Mouse (Mus musculus) hindbrain, embryonic 10.5 days (tissue): ENCODE measurements around the gene Diaph3. TPM values are rescaled to one million over a fixed set of nuclear protein-coding genes. Genes with fewer than 3 reads are reported as not detected.

ENCODE experiments used
- DNase-seq: peaks from one replicate; pipeline ENCODE4 v3.0.0-alpha.2; 2017; ENCODE audit warnings: low spot score
- H3K27ac ChIP-seq: fragments of 300-500 bp; sonication (generic); 2 replicates; pipeline ENCODE4 v1.5.1; 2016; ENCODE audit warnings: mild to moderate bottlenecking, moderate library complexity
- H3K27me3 ChIP-seq: fragments of 300-500 bp; sonication (generic); 2 replicates; pipeline ENCODE4 v1.6.1; 2016; ENCODE audit warnings: mild to moderate bottlenecking; ENCODE audit not compliant: poor library complexity, insufficient read depth, severe bottlenecking
- H3K36me3 ChIP-seq: fragments of 300-500 bp; sonication (generic); 2 replicates; pipeline ENCODE4 v1.6.1; 2016; ENCODE audit warnings: mild to moderate bottlenecking, moderate library complexity
- H3K4me1 ChIP-seq: fragments of 300-500 bp; sonication (generic); replicated peaks from 2 replicates; pipeline ENCODE4 v1.6.1; 2016; ENCODE audit warnings: mild to moderate bottlenecking
- H3K4me3 ChIP-seq: fragments of 300-500 bp; sonication (generic); 2 replicates; pipeline ENCODE4 v1.5.1; 2016; ENCODE audit warnings: mild to moderate bottlenecking, moderate library complexity
- H3K9me3 ChIP-seq: fragments of 300-500 bp; sonication (generic); 2 replicates; pipeline ENCODE4 v1.6.1; 2016; ENCODE audit warnings: mild to moderate bottlenecking, moderate library complexity
- WGBS: fragments of 180-500 bp; shearing (Covaris S2); methylation state at CpG from one replicate; pipeline ENCODE4 v1.1.7; 2016; 5-methylcytosine and 5-hydroxymethylcytosine counted together
- polyA plus RNA-seq: library from polyadenylated mRNA; unstranded; fragments of >200 nt; fragmentation: Nextera tagmentation; extraction: Ambion mirVana; gene quantifications from 2 replicates; pipeline ENCODE4 v1.2.1, GENCODE M21; 2016

Diaph3 gene
- polyA plus RNA-seq, 1 experiment from 2014 or later = 6.4 TPM

GRCm38 (mm10) chr14:86885417-86886098 lies 255.5 kb downstream of the Diaph3 start:
- DNase-seq = no peak
- H3K4me1 ChIP-seq = no peaks in the 10 kb centered on the region
- WGBS = 88% methylated on average over 5 of the region's 5 CpGs
- no peak overlapping the region for H3K4me3 ChIP-seq
- no peaks in the 10 kb centered on the region for H3K27me3 ChIP-seq
- no peak overlapping the region for H3K27ac ChIP-seq
- no peaks in the 10 kb centered on the region for H3K9me3 ChIP-seq
- H3K36me3 ChIP-seq = no peaks in the 10 kb centered on the region

DNA sequence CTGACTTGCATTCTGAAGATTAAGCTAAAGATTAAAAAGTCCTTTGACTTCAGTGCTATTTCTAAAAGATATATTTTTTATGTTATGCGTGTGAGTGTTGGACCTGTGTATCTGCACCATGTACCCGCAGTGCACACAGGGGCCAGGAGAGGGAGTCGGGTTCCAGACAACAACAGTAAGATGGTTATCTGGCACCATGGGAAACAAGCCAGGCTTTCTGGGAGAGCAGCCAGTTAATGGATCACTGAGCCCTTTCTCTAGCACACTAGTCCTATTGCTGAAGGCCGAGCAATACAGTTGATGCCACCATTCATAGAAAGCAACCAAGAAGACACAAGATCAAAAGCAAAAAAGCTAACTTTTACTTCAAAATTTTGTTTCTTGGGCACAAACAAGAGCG lies 271.5 kb downstream of the Diaph3 start:
- Histone ChIP-seq H3K9me3 (no peaks in the 10 kb centered on the region), H3K4me1 (no peaks in the 10 kb centered on the region; the same call in 1 of the 2 replicates), H3K4me3 (no peak overlapping the region), H3K36me3 (no peaks in the 10 kb centered on the region), H3K27ac (no peak overlapping the region), H3K27me3 (no peaks in the 10 kb centered on the region)
- 89% methylated on average over 5 of the region's 5 CpGs for WGBS
- peak; percentile 20 for DNase-seq

GRCm38 (mm10) chr14:86867143-86867542 lies 273.9 kb downstream of the Diaph3 start:
- Histone ChIP-seq H3K4me3 (no peak overlapping the region), H3K36me3 (no peaks in the 10 kb centered on the region), H3K27ac (no peak overlapping the region), H3K9me3 (no peaks in the 10 kb centered on the region), H3K27me3 (no peaks in the 10 kb centered on the region), H3K4me1 (no peaks in the 10 kb centered on the region; the same call in 1 of the 2 replicates)
- 74% methylated on average over 3 of the region's 3 CpGs for WGBS
- no peak for DNase-seq

- Histone ChIP-seq H3K9me3 (no peaks in the 10 kb centered on the region), H3K4me1 (no peaks in the 10 kb centered on the region; the same call in 1 of the 2 replicates), H3K27ac (no peak overlapping the region), H3K27me3 (no peaks in the 10 kb centered on the region), H3K36me3 (no peaks in the 10 kb centered on the region), H3K4me3 (no peak overlapping the region)
- DNase-seq = no peak
- 91% methylated on average over 3 of the region's 3 CpGs for WGBS
Measured at GRCm38 (mm10) chr14:86864053-86864452, 277.0 kb downstream of the Diaph3 start.

- no peak overlapping the region for H3K27ac ChIP-seq
- no peaks in the 10 kb centered on the region for H3K36me3 ChIP-seq
- DNase-seq = no peak
- no peaks in the 10 kb centered on the region for H3K9me3 ChIP-seq
- H3K4me3 ChIP-seq = no peak overlapping the region
- 92% methylated on average over 11 of the region's 11 CpGs for WGBS
- H3K27me3 ChIP-seq = no peaks in the 10 kb centered on the region
- H3K4me1 ChIP-seq = no peaks in the 10 kb centered on the region; the same call in 1 of the 2 replicates
Measured at GRCm38 (mm10) chr14:86861277-86861946, 279.6 kb downstream of the Diaph3 start.

DNA sequence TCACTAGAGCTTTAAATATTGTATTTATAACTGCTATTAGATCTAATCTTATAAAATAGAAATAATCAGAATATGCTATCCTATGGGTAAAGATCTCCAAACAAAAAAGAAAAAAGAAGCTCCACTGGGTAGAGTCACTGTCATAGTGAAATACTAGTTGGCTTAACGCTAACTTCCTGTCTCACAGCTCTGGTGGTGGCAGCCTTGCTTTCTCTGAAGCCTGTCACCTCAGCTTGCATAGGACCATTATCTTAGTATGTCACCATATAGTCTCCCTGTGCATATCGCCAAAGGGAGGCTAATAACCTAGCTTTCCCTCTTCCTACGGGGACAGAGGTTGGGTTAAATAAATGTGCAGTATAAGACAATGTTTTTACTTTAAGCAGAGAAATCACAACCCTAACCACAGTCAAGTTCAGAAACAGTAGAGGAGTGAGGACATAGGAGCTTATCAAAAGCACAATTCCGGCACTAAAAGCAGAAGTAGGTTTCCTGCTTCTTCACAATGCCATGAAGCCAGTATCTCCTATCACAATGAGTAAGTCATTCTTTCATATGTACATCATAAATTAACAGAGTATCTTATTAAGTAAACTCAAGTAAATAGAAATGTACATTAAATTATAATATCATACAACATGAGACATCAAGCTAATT lies 293.8 kb downstream of the Diaph3 start:
- no peak overlapping the region for H3K4me3 ChIP-seq
- no peak for DNase-seq
- no peaks in the 10 kb centered on the region for H3K27me3 ChIP-seq
- H3K36me3 ChIP-seq = no peaks in the 10 kb centered on the region
- no peaks in the 10 kb centered on the region for H3K4me1 ChIP-seq
- 92% methylated on average over 4 of the region's 4 CpGs for WGBS
- no peak overlapping the region for H3K27ac ChIP-seq
- H3K9me3 ChIP-seq = no peaks in the 10 kb centered on the region

- Histone ChIP-seq H3K27me3 (no peaks in the 10 kb centered on the region), H3K4me3 (no peak overlapping the region), H3K9me3 (no peaks in the 10 kb centered on the region), H3K27ac (no peak overlapping the region), H3K36me3 (no peaks in the 10 kb centered on the region), H3K4me1 (no peaks in the 10 kb centered on the region)
- DNase-seq = no peak
- 90% methylated on average over 3 of the region's 3 CpGs for WGBS
Measured at GRCm38 (mm10) chr14:86844075-86844474, 297.0 kb downstream of the Diaph3 start.

DNA sequence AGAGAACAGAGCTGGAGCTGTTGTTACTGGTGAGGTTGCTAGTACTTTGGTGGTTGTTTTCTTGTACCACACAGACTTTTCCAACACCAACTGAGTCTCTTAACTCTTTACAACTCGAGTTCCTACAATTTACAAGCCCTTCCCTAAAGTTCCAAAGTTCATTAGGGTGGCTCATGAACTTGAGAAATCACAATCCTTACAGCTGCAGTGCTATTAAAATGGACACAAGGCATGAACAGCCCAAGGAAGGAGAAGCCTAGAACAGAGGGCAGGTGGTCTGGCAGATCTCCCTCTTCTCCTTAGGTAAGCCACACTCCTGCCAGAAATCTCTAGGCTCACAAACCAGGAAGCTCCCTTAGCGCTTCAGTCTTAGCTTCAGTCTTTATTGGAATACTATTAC lies 303.4 kb downstream of the Diaph3 start:
- WGBS = 59% methylated on average over 2 of the region's 2 CpGs
- no peak for DNase-seq
- no peaks in the 10 kb centered on the region for H3K4me1 ChIP-seq
- H3K36me3 ChIP-seq = no peaks in the 10 kb centered on the region
- no peak overlapping the region for H3K27ac ChIP-seq
- no peaks in the 10 kb centered on the region for H3K27me3 ChIP-seq
- H3K9me3 ChIP-seq = no peaks in the 10 kb centered on the region
- no peak overlapping the region for H3K4me3 ChIP-seq

- H3K4me3 ChIP-seq = no peak overlapping the region
- DNase-seq = no peak
- no peaks in the 10 kb centered on the region for H3K27me3 ChIP-seq
- no peaks in the 10 kb centered on the region for H3K4me1 ChIP-seq
- H3K9me3 ChIP-seq = no peaks in the 10 kb centered on the region
- no peak overlapping the region for H3K27ac ChIP-seq
- H3K36me3 ChIP-seq = no peaks in the 10 kb centered on the region
- 93% methylated on average over 2 of the region's 2 CpGs for WGBS
Measured at GRCm38 (mm10) chr14:86834851-86835250, 306.2 kb downstream of the Diaph3 start.

GRCm38 (mm10) chr14:86834269-86834668 lies 306.8 kb downstream of the Diaph3 start:
- H3K27me3 ChIP-seq = no peaks in the 10 kb centered on the region

GRCm38 (mm10) chr14:86833003-86833402 lies 308.0 kb downstream of the Diaph3 start:
- Histone ChIP-seq H3K9me3 (no peaks in the 10 kb centered on the region), H3K27me3 (no peaks in the 10 kb centered on the region), H3K4me3 (no peak overlapping the region), H3K27ac (no peak overlapping the region), H3K36me3 (no peaks in the 10 kb centered on the region), H3K4me1 (no peaks in the 10 kb centered on the region)
- WGBS = 91% methylated on average over 4 of the region's 4 CpGs
- no peak for DNase-seq

More at GRCm38 (mm10) chr14:86834269-86834668, 306.8 kb downstream of the Diaph3 start:
- Histone ChIP-seq H3K4me3 (no peak overlapping the region), H3K4me1 (no peaks in the 10 kb centered on the region), H3K36me3 (no peaks in the 10 kb centered on the region), H3K9me3 (no peaks in the 10 kb centered on the region), H3K27ac (no peak overlapping the region)
- WGBS = 95% methylated on average over 6 of the region's 6 CpGs
- no peak for DNase-seq

DNA sequence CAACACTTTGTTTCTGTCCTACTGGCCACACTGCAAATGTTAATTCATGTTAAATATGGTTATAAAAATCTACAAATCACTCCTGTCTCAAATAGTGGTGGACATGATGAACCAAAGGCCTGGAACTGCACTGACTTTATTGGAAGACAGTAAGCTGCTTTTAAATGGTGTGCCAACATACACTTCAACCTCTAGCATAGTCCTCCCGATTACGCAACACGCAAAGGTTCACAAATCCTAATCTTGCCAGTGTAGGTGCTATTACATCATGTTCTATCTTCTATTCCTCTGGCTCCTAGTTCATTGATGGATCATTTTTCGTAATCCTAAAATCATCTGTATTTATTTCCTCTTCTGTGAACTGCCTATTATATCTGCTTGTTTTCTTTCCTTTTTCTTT lies 324.8 kb downstream of the Diaph3 start:
- no peaks in the 10 kb centered on the region for H3K4me1 ChIP-seq
- no peak for DNase-seq
- H3K9me3 ChIP-seq = no peaks in the 10 kb centered on the region
- no peaks in the 10 kb centered on the region for H3K27me3 ChIP-seq
- H3K36me3 ChIP-seq = no peaks in the 10 kb centered on the region
- no peak overlapping the region for H3K4me3 ChIP-seq
- H3K27ac ChIP-seq = no peak overlapping the region
- WGBS = 94% methylated on average over 4 of the region's 4 CpGs
